Mouse (Mus musculus) hindbrain, embryonic 12.5 days (tissue): ENCODE results near the gene Cdc14a. TPM values are rescaled to one million over a fixed set of nuclear protein-coding genes. Genes with fewer than 3 reads are reported as not detected.

ENCODE experiments used
- ATAC-seq: fragments of 200-750 bp; cut with Nextera tagmentation; 2 replicates; pipeline ENCODE4 v1.8.0; 2017; ENCODE audit warnings: moderate TSS enrichment; ENCODE audit not compliant: low FRiP score
- H3K27ac ChIP-seq: fragments of 300-500 bp; sonication (generic); 2 replicates; pipeline ENCODE4 v1.5.1; 2016; ENCODE audit warnings: mild to moderate bottlenecking
- H3K27me3 ChIP-seq: fragments of 300-500 bp; sonication (generic); 2 replicates; pipeline ENCODE4 v1.6.1; 2016; ENCODE audit warnings: mild to moderate bottlenecking
- H3K36me3 ChIP-seq: fragments of 300-500 bp; sonication (generic); 2 replicates; pipeline ENCODE4 v1.6.1; 2016; ENCODE audit warnings: mild to moderate bottlenecking
- H3K4me1 ChIP-seq: fragments of 300-500 bp; sonication (generic); 2 replicates; pipeline ENCODE4 v1.6.1; 2016
- H3K4me2 ChIP-seq: fragments of 300-500 bp; sonication (generic); replicated peaks from 2 replicates; pipeline ENCODE4 v1.6.1; 2016; ENCODE audit warnings: mild to moderate bottlenecking
- H3K4me3 ChIP-seq: fragments of 300-500 bp; sonication (generic); 2 replicates; pipeline ENCODE4 v1.5.1; 2016; ENCODE audit warnings: mild to moderate bottlenecking
- H3K9ac ChIP-seq: fragments of 300-500 bp; sonication (generic); 2 replicates; pipeline ENCODE4 v1.6.1; 2016; ENCODE audit warnings: mild to moderate bottlenecking, moderate library complexity
- H3K9me3 ChIP-seq: fragments of 300-500 bp; sonication (generic); replicated peaks from 2 replicates; pipeline ENCODE4 v1.6.1; 2016; ENCODE audit warnings: mild to moderate bottlenecking
- WGBS: fragments of 180-500 bp; shearing (Covaris S2); methylation state at CpG from one replicate; pipeline ENCODE4 v1.1.7; 2016; 5-methylcytosine and 5-hydroxymethylcytosine counted together
- polyA plus RNA-seq: library from polyadenylated mRNA; unstranded; fragments of >200 nt; fragmentation: Nextera tagmentation; extraction: Ambion mirVana; gene quantifications from 2 replicates; pipeline ENCODE4 v1.2.1, GENCODE M21; 2016

Cdc14a gene
- polyA plus RNA-seq, 1 experiment from 2014 or later: 13.6 TPM

GRCm38 (mm10) chr3:116242685-116243084, 181.1 kb downstream of the Cdc14a start:
- ATAC-seq: no peak
- H3K27me3 ChIP-seq: no peaks in the 10 kb centered on the region
- no peak overlapping the region for H3K4me3 ChIP-seq
- H3K36me3 ChIP-seq: no peaks in the 10 kb centered on the region
- no peak overlapping the region for H3K27ac ChIP-seq
- H3K9me3 ChIP-seq: no peaks in the 10 kb centered on the region
- H3K4me1 ChIP-seq: no peaks in the 10 kb centered on the region
- no peak overlapping the region for H3K4me2 ChIP-seq
- H3K9ac ChIP-seq: no peak overlapping the region
- WGBS: 71% methylated on average over 9 of the region's 9 CpGs

- Histone ChIP-seq H3K27ac (no peak overlapping the region), H3K9ac (no peak overlapping the region), H3K4me3 (no peak overlapping the region), H3K4me1 (no peaks in the 10 kb centered on the region), H3K27me3 (no peaks in the 10 kb centered on the region), H3K4me2 (no peak overlapping the region), H3K9me3 (no peaks in the 10 kb centered on the region), H3K36me3 (no peaks in the 10 kb centered on the region)
- no peak for ATAC-seq
- 85% methylated on average over 5 of the region's 5 CpGs for WGBS
Measured at GRCm38 (mm10) chr3:116237527-116237926, 186.3 kb downstream of the Cdc14a start.

GRCm38 (mm10) chr3:116236856-116237255, 187.0 kb downstream of the Cdc14a start:
- ATAC-seq: no peak
- H3K27ac ChIP-seq: no peak overlapping the region
- no peaks in the 10 kb centered on the region for H3K9me3 ChIP-seq
- H3K4me2 ChIP-seq: no peak overlapping the region
- no peaks in the 10 kb centered on the region for H3K27me3 ChIP-seq
- no peak overlapping the region for H3K9ac ChIP-seq
- WGBS: 78% methylated on average over 4 of the region's 4 CpGs
- H3K4me1 ChIP-seq: no peaks in the 10 kb centered on the region
- H3K36me3 ChIP-seq: no peaks in the 10 kb centered on the region
- H3K4me3 ChIP-seq: no peak overlapping the region

- Histone ChIP-seq H3K27me3 (no peaks in the 10 kb centered on the region), H3K27ac (no peak overlapping the region), H3K36me3 (no peaks in the 10 kb centered on the region), H3K4me3 (no peak overlapping the region), H3K9me3 (no peaks in the 10 kb centered on the region), H3K4me2 (no peak overlapping the region), H3K4me1 (peaks cover 6% of the 10 kb centered on the region; the same call in 1 of the 2 replicates), H3K9ac (no peak overlapping the region)
- 89% methylated on average over 3 of the region's 3 CpGs for WGBS
- ATAC-seq: no peak
Measured at GRCm38 (mm10) chr3:116233515-116233914, 190.3 kb downstream of the Cdc14a start.

GRCm38 (mm10) chr3:116232763-116233162, 191.1 kb downstream of the Cdc14a start:
- Histone ChIP-seq H3K4me2 (no peak overlapping the region), H3K27ac (no peak overlapping the region), H3K9me3 (no peaks in the 10 kb centered on the region), H3K9ac (no peak overlapping the region), H3K4me1 (peaks cover 6% of the 10 kb centered on the region; the same call in 1 of the 2 replicates), H3K27me3 (no peaks in the 10 kb centered on the region), H3K36me3 (no peaks in the 10 kb centered on the region), H3K4me3 (no peak overlapping the region)
- WGBS: 86% methylated on average over 5 of the region's 5 CpGs
- no peak for ATAC-seq

GRCm38 (mm10) chr3:116229336-116229735, 194.5 kb downstream of the Cdc14a start:
- no peak for ATAC-seq
- H3K9me3 ChIP-seq: no peaks in the 10 kb centered on the region
- 67% methylated on average over 4 of the region's 4 CpGs for WGBS

GRCm38 (mm10) chr3:116228360-116229245, 195.2 kb downstream of the Cdc14a start:
- Histone ChIP-seq H3K36me3 (no peaks in the 10 kb centered on the region), H3K27ac (no peak overlapping the region), H3K9ac (no peak overlapping the region), H3K4me3 (no peak overlapping the region), H3K27me3 (no peaks in the 10 kb centered on the region), H3K4me1 (peaks cover 6% of the 10 kb centered on the region; the same call in 1 of the 2 replicates), H3K9me3 (no peaks in the 10 kb centered on the region), H3K4me2 (no peak overlapping the region)
- 44% methylated on average over 11 of the region's 11 CpGs for WGBS
- no peak for ATAC-seq

More at GRCm38 (mm10) chr3:116229336-116229735, 194.5 kb downstream of the Cdc14a start:
- no peaks in the 10 kb centered on the region for H3K36me3 ChIP-seq
- H3K27ac ChIP-seq: no peak overlapping the region
- no peaks in the 10 kb centered on the region for H3K27me3 ChIP-seq
- no peak overlapping the region for H3K4me3 ChIP-seq
- no peak overlapping the region for H3K4me2 ChIP-seq
- no peak overlapping the region for H3K9ac ChIP-seq
- peaks cover 6% of the 10 kb centered on the region; the same call in 1 of the 2 replicates for H3K4me1 ChIP-seq

- Histone ChIP-seq H3K9ac (no peak overlapping the region), H3K27me3 (no peaks in the 10 kb centered on the region), H3K4me1 (peaks cover 13% of the 10 kb centered on the region), H3K36me3 (no peaks in the 10 kb centered on the region), H3K4me3 (no peak overlapping the region), H3K9me3 (no peaks in the 10 kb centered on the region), H3K27ac (no peak overlapping the region), H3K4me2 (no peak overlapping the region)
- WGBS: 81% methylated on average over 5 of the region's 5 CpGs
- ATAC-seq: no peak
Measured at GRCm38 (mm10) chr3:116227383-116227782, 196.4 kb downstream of the Cdc14a start.

GRCm38 (mm10) chr3:116226915-116227314, 196.9 kb downstream of the Cdc14a start:
- Histone ChIP-seq H3K27me3 (no peaks in the 10 kb centered on the region), H3K9ac (no peak overlapping the region), H3K9me3 (no peaks in the 10 kb centered on the region), H3K36me3 (no peaks in the 10 kb centered on the region), H3K27ac (no peak overlapping the region), H3K4me1 (peaks cover 18% of the 10 kb centered on the region), H3K4me2 (no peak overlapping the region), H3K4me3 (no peak overlapping the region)
- whole genome bisulfite sequencing: 94% methylated on average over 6 of the region's 6 CpGs
- no peak for ATAC-seq

Other genes starting within 250 kb of the Cdc14a start
- gene Gpr88, start 170.5 kb downstream of the Cdc14a start, polyA plus RNA-seq: 1.7 and 2.0 TPM in 2 replicates
- 102 and 104 TPM in 2 replicates for gene Rtca, start 84.2 kb upstream of the Cdc14a start, polyA plus RNA-seq
- 14.8 and 15.1 TPM in 2 replicates for gene Dbt, start 89.0 kb upstream of the Cdc14a start, polyA plus RNA-seq
- gene Lrrc39, start 138.9 kb upstream of the Cdc14a start, polyA plus RNA-seq: 0.50 and 0.93 TPM in 2 replicates
- gene Sass6, start 170.9 kb upstream of the Cdc14a start, polyA plus RNA-seq: 29.5 and 34.0 TPM in 2 replicates
- 29.5 and 34.5 TPM in 2 replicates for gene Trmt13, start 190.6 kb upstream of the Cdc14a start, polyA plus RNA-seq
- 72.8 and 77.1 TPM in 2 replicates for gene Mfsd14a, start 238.6 kb upstream of the Cdc14a start, polyA plus RNA-seq